ENCODE assay signal across 8 mouse cellular contexts in the genomic region with DNA sequence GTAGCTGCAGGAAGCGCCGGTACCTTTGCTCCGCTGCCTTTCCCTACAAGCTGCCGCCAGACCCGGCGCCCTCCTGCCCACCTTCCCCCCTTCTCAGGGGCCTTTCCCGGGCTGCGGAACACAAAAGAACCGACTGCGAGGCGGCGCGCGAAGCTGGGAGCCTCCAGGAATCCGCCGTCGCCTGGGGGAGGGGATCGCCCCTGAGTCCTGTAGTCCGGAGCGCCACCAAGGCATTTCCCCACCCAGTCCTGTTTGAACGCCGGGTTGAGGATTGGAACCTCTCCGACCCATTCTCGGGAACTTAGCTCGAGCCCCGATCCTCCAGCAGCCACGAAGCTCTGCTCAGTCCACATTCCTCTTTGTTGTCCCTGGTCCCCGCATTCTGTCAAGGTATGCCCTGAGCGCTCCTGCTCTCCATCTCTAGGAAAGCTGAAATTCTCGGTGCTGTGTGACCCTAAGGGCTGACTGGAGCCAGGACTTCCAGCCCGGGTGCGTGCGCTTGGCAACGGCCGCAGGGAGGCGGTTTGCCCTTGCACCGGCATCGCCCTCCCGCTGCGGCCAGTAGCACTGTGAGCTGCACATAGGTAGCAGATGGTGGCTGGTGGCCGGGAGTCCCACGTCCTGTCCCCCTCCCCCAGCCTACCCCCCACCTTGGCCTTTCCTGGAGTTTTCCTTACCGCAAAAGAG. TPM values are rescaled to one million over a fixed set of nuclear protein-coding genes. Genes with fewer than 3 reads are reported as not detected.
A peak's percentile ranks its signal among the peaks of the same experiment; 100 is the strongest.
DNase-seq lines count a peak whose midpoint lies in the region; ATAC-seq lines count a peak whose summit lies in the region.

No protein-coding gene starts in this region.

- H3K36me3 ChIP-seq in heart, embryonic 14.5 days (ENCODE audit: control insufficient read depth, insufficient read depth, low read length), result no peaks in the 10 kb centered on the region
- no peaks in the 10 kb centered on the region for H3K36me3 ChIP-seq in kidney, embryonic 16.5 days (ENCODE audit: insufficient read depth, low read length)
- no peaks in the 10 kb centered on the region for H3K36me3 ChIP-seq in lung, embryonic 15.5 days

- H3K27ac ChIP-seq in heart, embryonic 14.5 days (replicated peaks in 1 of 2; ENCODE audit: control insufficient read depth in 1 of 2, insufficient read depth in 1 of 2, low read depth in 2 of 2, low read length in 2 of 2), result peak overlapping the region; percentile 9 to 25; a peak in 3 of 4 replicates
- H3K27ac ChIP-seq in kidney, embryonic 16.5 days (ENCODE audit: low read length), result peak overlapping the region; percentile 86
- peak overlapping the region; percentile 82 for H3K27ac ChIP-seq in lung, embryonic 15.5 days

- peaks cover 20% of the 10 kb centered on the region for H3K27me3 ChIP-seq in heart, embryonic 14.5 days (ENCODE audit: control insufficient read depth, insufficient read depth, low read length)
- H3K27me3 ChIP-seq in kidney, embryonic 16.5 days (ENCODE audit: insufficient read depth, low read length), result no peaks in the 10 kb centered on the region
- no peaks in the 10 kb centered on the region for H3K27me3 ChIP-seq in lung, embryonic 15.5 days

- under 1% methylated on average over 43 of the region's 43 CpGs for WGBS in heart, embryonic 14.5 days
- under 1% methylated on average over 41 of the region's 43 CpGs for WGBS in kidney, embryonic 16.5 days
- WGBS in lung, embryonic 15.5 days, result under 1% methylated on average over 43 of the region's 43 CpGs

- H3K4me1 ChIP-seq in heart, embryonic 14.5 days (ENCODE audit: control insufficient read depth in 2 of 2, insufficient read depth in 2 of 2, low read length in 2 of 2), result peaks cover 0 to 8% of the 10 kb centered on the region in 2 experiments; a peak in 2 of 4 replicates
- peaks cover 28% of the 10 kb centered on the region for H3K4me1 ChIP-seq in kidney, embryonic 16.5 days (ENCODE audit: insufficient read depth, low read length)
- peaks cover 25% of the 10 kb centered on the region for H3K4me1 ChIP-seq in lung, embryonic 15.5 days

- ATAC-seq in common myeloid progenitor, adult 5-6 weeks (replicated peaks; ENCODE audit: low read depth, poor library complexity, severe bottlenecking), result peak; percentile 74
- ATAC-seq in heart, embryonic 14.5 days (ENCODE audit: insufficient number of reproducible peaks, insufficient read depth, low FRiP score, low read depth), result peak; percentile 55
- peak; percentile 79 for ATAC-seq in kidney, embryonic 16.5 days (ENCODE audit: low FRiP score, low TSS enrichment)
- peak; percentile 66 for ATAC-seq in lung, embryonic 15.5 days (ENCODE audit: borderline replicate concordance, extremely low read depth, low FRiP score, low TSS enrichment)

- H3K4me3 ChIP-seq in heart, embryonic 14.5 days (ENCODE audit: control insufficient read depth in 1 of 2, insufficient read depth in 1 of 2, low read depth in 1 of 2, low read length in 2 of 2), result peak overlapping the region; percentile 50 to 68
- H3K4me3 ChIP-seq in kidney, embryonic 16.5 days (ENCODE audit: low read length), result peak overlapping the region; percentile 61
- peak overlapping the region; percentile 62 for H3K4me3 ChIP-seq in lung, embryonic 15.5 days

- peak; percentile 25 for DNase-seq in urinary bladder, adult 2 months (ENCODE audit: low spot score)
- no peak for DNase-seq in urinary bladder, postnatal 10 days (ENCODE audit: low spot score)
- peak; percentile 79 for DNase-seq in retina, embryonic 14.5 days (ENCODE audit: low spot score)
- no peak for DNase-seq in T-cell, adult 2 months (ENCODE audit: low spot score)

- H3K9me3 ChIP-seq in heart, embryonic 14.5 days (ENCODE audit: control insufficient read depth, low read length), result no peaks in the 10 kb centered on the region
- H3K9me3 ChIP-seq in kidney, embryonic 16.5 days (ENCODE audit: low read length), result no peaks in the 10 kb centered on the region
- H3K9me3 ChIP-seq in lung, embryonic 15.5 days, result no peaks in the 10 kb centered on the region

- peak overlapping the region; percentile 73 for H3K9ac ChIP-seq in heart, embryonic 14.5 days (ENCODE audit: low read length)
- H3K9ac ChIP-seq in kidney, embryonic 16.5 days (replicated peaks; ENCODE audit: low read length), result peak overlapping the region; percentile 86
- peak overlapping the region; percentile 72 for H3K9ac ChIP-seq in lung, embryonic 15.5 days

- H3K4me2 ChIP-seq in heart, embryonic 14.5 days (ENCODE audit: low read length), result peak overlapping the region; percentile 86
- H3K4me2 ChIP-seq in kidney, embryonic 16.5 days (replicated peaks; ENCODE audit: low read depth, low read length), result peak overlapping the region; percentile 69
- peak overlapping the region; percentile 95 for H3K4me2 ChIP-seq in lung, embryonic 15.5 days

RNA-seq across cellular contexts. Expression of a gene that starts 1.1 kb away (rescaled TPM):
- 3.9 and 4.5 TPM in 2 replicates for polyA plus RNA-seq in urinary bladder, adult 2 months (2012; rRNA removed)
- 1.2 and 3.4 TPM in 2 replicates for total RNA-seq in common myeloid progenitor, adult 5-6 weeks (2017)
- 9.8 and 11.3 TPM in 2 replicates for polyA plus RNA-seq in heart, embryonic 14.5 days (2014; fragmentation: Nextera tagmentation; extraction: Ambion mirVana)
- 96.0 and 97.8 TPM in 2 replicates for polyA plus RNA-seq in kidney, embryonic 16.5 days (2015; fragmentation: Nextera tagmentation; extraction: Ambion mirVana)
- 42.9 and 43.0 TPM in 2 replicates for polyA plus RNA-seq in lung, embryonic 15.5 days (2015; fragmentation: Nextera tagmentation; extraction: Ambion mirVana)

Comparison
In these comparisons a context has a peak if more than half of its experiments do, and no peak if none do; other contexts are left out.
1. DNase-seq: peak in urinary bladder, adult 2 months (single experiment) and retina, embryonic 14.5 days (single experiment); none in urinary bladder, postnatal 10 days (single experiment) and T-cell, adult 2 months (single experiment).
2. H3K27ac ChIP-seq: peak in every context shown above with its lines; median percentile 86 in kidney, embryonic 16.5 days; 82 in lung, embryonic 15.5 days; 17 in heart, embryonic 14.5 days.
3. Peak in every context shown above with its lines, with median percentiles within 50 percentile points of each other: ATAC-seq, H3K4me2 ChIP-seq, H3K4me3 ChIP-seq and H3K9ac ChIP-seq.